Mouse (Mus musculus) bone marrow, adult 2 months (tissue): Measurements from ENCODE around the gene Angel1. TPM values are rescaled to one million over a fixed set of nuclear protein-coding genes. Genes with fewer than 3 reads are reported as not detected.

Source experiments
- H3K27ac ChIP-seq: fragments of 200-500 bp; 2 replicates; pipeline ENCODE4 v1.5.1; 2012; ENCODE audit warnings: low read depth, mild to moderate bottlenecking, control low read depth, inconsistent platforms, low read length; ENCODE audit not compliant: control insufficient read depth, poor library complexity, insufficient read depth
- H3K4me1 ChIP-seq: fragments of 200-500 bp; 2 replicates; pipeline ENCODE4 v1.6.1; 2011; ENCODE audit warnings: low read length; ENCODE audit not compliant: control insufficient read depth, insufficient read depth
- H3K4me3 ChIP-seq: fragments of 200-500 bp; replicated peaks from 2 replicates; pipeline ENCODE3; 2011; ENCODE audit warnings: mild to moderate bottlenecking, low read depth, low read length, control low read depth; ENCODE audit not compliant: control insufficient read depth
- CTCF ChIP-seq: fragments of 200-500 bp; IDR thresholded peaks from 2 replicates; pipeline ENCODE4 v1.5.1; 2011; ENCODE audit warnings: low read length, control low read depth; ENCODE audit not compliant: control insufficient read depth, insufficient read depth
- POLR2A ChIP-seq: fragments of 200-500 bp; IDR thresholded peaks from 2 replicates; pipeline ENCODE4 v1.6.1; 2011; ENCODE audit warnings: low read depth, mild to moderate bottlenecking, control low read depth, low read length, borderline replicate concordance; ENCODE audit not compliant: control insufficient read depth
- WGBS: fragments of 180-500 bp; shearing (Covaris S2); methylation state at CpG from one replicate; pipeline ENCODE4 v1.1.7; 2018; 5-methylcytosine and 5-hydroxymethylcytosine counted together
- polyA plus RNA-seq: library from polyadenylated mRNA; stranded (reverse); fragments of >200 nt; gene quantifications from 2 replicates; pipeline ENCODE4 v1.2.4, GENCODE M21; 2011; ENCODE audit warnings: low replicate concordance; ENCODE audit not compliant: missing spikeins, insufficient read depth, insufficient read length

Gene Angel1
- 0.75 and 3.8 TPM in 2 replicates for polyA plus RNA-seq

DNA sequence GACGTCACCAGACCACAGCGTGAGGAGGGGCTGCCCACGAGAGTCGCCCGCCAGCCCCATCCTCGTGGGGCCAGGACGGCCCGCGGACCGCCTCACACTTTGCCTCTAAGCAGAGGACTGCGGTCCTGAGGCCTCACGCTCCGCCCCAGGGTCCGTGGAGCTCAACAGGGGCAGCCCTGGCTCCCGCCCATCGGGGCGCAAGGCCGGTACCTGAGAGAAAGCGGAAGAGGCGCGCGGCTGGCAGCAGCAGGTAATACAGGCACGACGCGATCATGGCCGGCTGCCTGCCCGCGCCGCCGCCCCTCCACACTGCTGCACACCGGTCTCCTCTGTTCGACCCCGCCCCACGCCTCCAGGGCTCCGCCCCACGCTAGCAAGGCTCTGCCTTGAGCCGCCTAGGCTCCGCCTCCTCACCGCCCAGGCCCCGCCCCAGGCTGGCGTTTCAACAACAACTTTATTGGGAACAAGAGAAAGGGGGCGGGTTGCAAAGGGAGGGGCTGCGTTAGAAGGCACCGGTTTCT is at the start of gene Angel1:
Angel1 (minus strand) TSS at position 341 of the 521 bp plus-strand sequence.
- Histone ChIP-seq H3K27ac (peak within 1 kb of the TSS; percentile 19; the same call in 1 of the 2 replicates), H3K4me3 (peak within 1 kb of the TSS; percentile 68), H3K4me1 (no peaks in the 10 kb centered on the region)
- TF ChIP-seq CTCF (no peak), POLR2A (peak; percentile 57; the same call in 1 of the 2 replicates)
- WGBS, result under 1% methylated on average over 44 of the region's 44 CpGs

GRCm38 (mm10) chr12:86775561-86776280 is 49.5 kb upstream of the Angel1 start:
- H3K27ac ChIP-seq, result no peak overlapping the region
- no peak overlapping the region for H3K4me3 ChIP-seq
- 75% methylated on average over 7 of the region's 7 CpGs for WGBS
- H3K4me1 ChIP-seq, result no peaks in the 10 kb centered on the region
- TF ChIP-seq POLR2A (no peak), CTCF (no peak)

DNA sequence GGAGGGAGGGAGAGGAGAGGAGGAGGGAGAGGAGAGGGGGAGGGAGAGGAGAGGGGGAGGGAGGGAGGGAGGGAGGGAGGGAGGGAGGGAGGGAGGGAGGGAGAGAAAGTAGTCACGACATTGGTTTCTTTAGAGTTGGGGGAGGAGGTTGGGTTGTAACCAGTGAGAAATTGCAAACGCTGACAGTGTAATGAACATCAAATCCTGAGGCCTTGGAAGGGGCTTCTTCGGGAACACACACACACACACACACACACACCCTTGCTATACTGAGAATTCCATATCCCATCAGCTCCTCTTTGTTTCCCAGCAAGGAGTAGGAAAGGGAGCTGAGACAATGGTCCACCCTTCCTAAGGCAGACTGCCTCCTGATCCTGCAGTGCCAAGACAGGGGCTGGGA is 46.3 kb upstream of the Angel1 start:
- Histone ChIP-seq H3K27ac (no peak overlapping the region), H3K4me1 (no peaks in the 10 kb centered on the region), H3K4me3 (no peak overlapping the region)
- TF ChIP-seq POLR2A (no peak), CTCF (no peak)
- 44% methylated on average over 3 of the region's 3 CpGs for WGBS

- 5% methylated on average over 12 of the region's 12 CpGs for WGBS
- no peak for TF ChIP-seq POLR2A
- peak; percentile 89 for TF ChIP-seq CTCF
- no peaks in the 10 kb centered on the region for H3K4me1 ChIP-seq
- no peak overlapping the region for H3K4me3 ChIP-seq
- H3K27ac ChIP-seq, result no peak overlapping the region
Measured at GRCm38 (mm10) chr12:86771823-86772427, 45.7 kb upstream of the Angel1 start.

DNA sequence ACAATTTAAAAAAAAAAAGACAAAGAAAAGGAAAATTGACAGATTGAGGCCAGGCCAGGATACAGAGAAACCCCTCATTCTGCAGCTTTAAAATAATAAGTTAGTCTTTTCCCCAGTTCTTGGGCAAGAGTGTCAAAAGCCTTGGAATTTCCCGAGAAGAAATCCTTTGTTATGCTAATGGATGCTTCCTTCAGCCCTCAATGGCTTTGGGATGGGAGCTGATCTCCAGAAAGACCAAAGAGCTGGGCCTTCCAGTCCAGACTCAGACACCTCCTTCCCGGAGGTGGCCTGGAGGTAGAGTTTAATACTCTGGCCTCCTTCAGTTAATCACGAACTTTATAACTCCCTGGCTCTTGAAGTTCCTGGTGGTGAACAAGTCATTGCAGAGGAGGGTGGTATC is 44.7 kb upstream of the Angel1 start:
- no peak for TF ChIP-seq POLR2A
- 57% methylated on average over 3 of the region's 3 CpGs for WGBS

DNA sequence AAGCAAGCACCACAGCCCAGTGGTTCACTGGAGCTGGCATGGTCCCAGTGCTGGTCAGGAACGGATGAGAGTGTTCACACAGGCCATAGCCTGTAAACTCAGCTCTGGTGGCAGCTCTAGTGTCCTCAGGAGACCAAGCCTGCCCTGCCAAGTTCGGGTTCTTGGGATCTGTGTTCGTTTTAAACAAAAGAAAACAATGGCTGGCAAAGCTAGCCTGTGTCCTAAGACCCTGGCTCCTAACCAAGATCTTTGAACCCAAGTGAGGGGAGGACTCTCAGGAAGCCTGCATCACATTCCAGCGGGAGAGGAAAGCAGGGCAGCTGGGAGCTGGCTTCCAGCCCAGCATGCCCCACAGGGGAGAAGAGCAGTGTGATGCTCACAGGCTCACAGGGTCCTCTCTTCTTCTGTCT is 44.0 kb upstream of the Angel1 start:
- no peak for TF ChIP-seq POLR2A
- TF ChIP-seq CTCF, result no peak

More for the DNA sequence above, 44.7 kb upstream of the Angel1 start:
- Histone ChIP-seq H3K4me3 (no peak overlapping the region), H3K27ac (no peak overlapping the region), H3K4me1 (no peaks in the 10 kb centered on the region)

DNA sequence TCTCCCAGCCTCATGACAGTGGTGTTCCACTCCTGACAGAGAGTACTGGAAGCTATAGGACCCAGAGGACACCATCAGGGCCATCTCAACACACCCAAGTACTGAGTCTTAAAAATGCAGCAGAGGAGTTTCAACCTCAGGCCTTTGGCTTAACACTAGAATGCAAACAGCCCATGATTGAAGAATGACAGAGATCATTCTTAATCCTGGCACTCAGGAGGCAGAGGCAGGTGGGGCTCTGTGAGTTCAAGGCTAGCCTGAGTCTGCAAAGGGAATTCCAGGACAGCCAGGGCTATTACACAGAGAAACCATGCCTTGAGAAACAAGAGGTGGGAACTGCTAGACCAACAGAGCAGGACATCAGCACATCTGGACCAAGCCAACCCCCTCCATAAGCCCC is 43.6 kb upstream of the Angel1 start:
- TF ChIP-seq POLR2A (no peak), CTCF (no peak)
- Histone ChIP-seq H3K4me3 (no peak overlapping the region), H3K27ac (no peak overlapping the region), H3K4me1 (no peaks in the 10 kb centered on the region)

More for the DNA sequence above, 44.0 kb upstream of the Angel1 start:
- Histone ChIP-seq H3K27ac (no peak overlapping the region), H3K4me3 (no peak overlapping the region), H3K4me1 (no peaks in the 10 kb centered on the region)
- WGBS, result 74% methylated on average over 4 of the region's 4 CpGs

DNA sequence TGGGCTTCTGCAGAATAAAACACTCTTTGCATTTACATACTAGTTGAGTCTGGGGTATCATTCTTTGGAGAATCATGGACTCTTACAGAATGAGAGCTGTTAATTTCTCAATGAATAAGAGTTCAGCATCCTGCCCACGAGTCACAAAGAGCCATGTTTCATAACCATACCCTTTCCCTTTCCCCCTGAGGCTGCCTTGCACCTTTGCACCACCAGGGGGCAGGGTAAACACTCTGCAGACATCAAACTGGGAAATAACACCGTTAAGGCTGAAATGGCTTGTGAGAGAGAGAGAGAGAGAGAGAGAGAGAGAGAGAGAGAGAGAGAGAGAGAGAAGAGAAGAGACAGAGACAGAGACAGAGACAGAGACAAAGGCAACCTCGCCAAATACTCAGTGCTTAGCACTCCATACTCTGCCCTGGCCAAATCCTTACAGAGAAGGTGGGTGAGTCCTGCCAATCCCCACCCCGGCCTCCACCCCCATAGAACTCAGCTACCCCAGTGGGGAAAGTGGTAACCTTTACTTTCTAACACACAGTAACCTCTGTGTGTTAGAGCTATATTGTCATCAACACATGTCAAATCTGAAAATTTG is 42.8 kb upstream of the Angel1 start:
- TF ChIP-seq CTCF, result peak; percentile 92
- no peak for TF ChIP-seq POLR2A
- Histone ChIP-seq H3K4me3 (no peak overlapping the region), H3K27ac (no peak overlapping the region), H3K4me1 (no peaks in the 10 kb centered on the region)
- 36% methylated on average over 4 of the region's 4 CpGs for WGBS
